Mouse (Mus musculus): ENCODE results near the gene F830045P16Rik. TPM values are rescaled to one million over a fixed set of nuclear protein-coding genes. Genes with fewer than 3 reads are reported as not detected.

The F830045P16Rik gene
- polyA plus RNA-seq (2015; fragmentation: Nextera tagmentation; extraction: Ambion mirVana) = not detected in 2 replicates

- Histone ChIP-seq H3K4me1 (ENCODE audit: control insufficient read depth, insufficient read depth, low read length) (no peaks in the 10 kb centered on the region; the same call in 1 of the 2 replicates), H3K27ac (ENCODE audit: low read length) (no peak within 1 kb of the TSS), H3K9ac (ENCODE audit: low read length) (no peak within 1 kb of the TSS), H3K27me3 (ENCODE audit: control insufficient read depth, insufficient read depth, low read length) (no peaks in the 10 kb centered on the region), H3K4me3 (ENCODE audit: low read length) (no peak within 1 kb of the TSS), H3K36me3 (ENCODE audit: control insufficient read depth, insufficient read depth) (no peaks in the 10 kb centered on the region), H3K9me3 (replicated peaks; ENCODE audit: control insufficient read depth, low read length) (no peaks in the 10 kb centered on the region), H3K4me2 (ENCODE audit: low read depth, low read length) (no peak within 1 kb of the TSS)
- WGBS = 44% methylated on average over 2 of the region's 2 CpGs
- ATAC-seq (replicated peaks; ENCODE audit: extremely low read depth, insufficient read depth, low FRiP score) = no peak
These were observed at the start of gene F830045P16Rik for GRCm38 (mm10) chr2:129536377-129536776. Gene F830045P16Rik (minus strand): TSS chr2:129536602.

- WGBS = 77% methylated on average over 11 of the region's 11 CpGs
- no peak overlapping the region for H3K4me2 ChIP-seq (ENCODE audit: low read depth, low read length)
- H3K4me3 ChIP-seq (ENCODE audit: low read length) = no peak overlapping the region
- no peak for ATAC-seq (replicated peaks; ENCODE audit: extremely low read depth, insufficient read depth, low FRiP score)
- H3K27ac ChIP-seq (ENCODE audit: low read length) = no peak overlapping the region
- no peaks in the 10 kb centered on the region for H3K27me3 ChIP-seq (ENCODE audit: control insufficient read depth, insufficient read depth, low read length)
- H3K9me3 ChIP-seq (replicated peaks; ENCODE audit: control insufficient read depth, low read length) = no peaks in the 10 kb centered on the region
- H3K36me3 ChIP-seq (ENCODE audit: control insufficient read depth, insufficient read depth) = no peaks in the 10 kb centered on the region
- no peaks in the 10 kb centered on the region; the same call in 1 of the 2 replicates for H3K4me1 ChIP-seq (ENCODE audit: control insufficient read depth, insufficient read depth, low read length)
- no peak overlapping the region for H3K9ac ChIP-seq (ENCODE audit: low read length)
These were observed 49.6 kb upstream of the F830045P16Rik start for GRCm38 (mm10) chr2:129585904-129586514.

- Histone ChIP-seq H3K9ac (ENCODE audit: low read length) (no peak overlapping the region), H3K4me3 (ENCODE audit: low read length) (no peak overlapping the region), H3K27me3 (ENCODE audit: control insufficient read depth, insufficient read depth, low read length) (no peaks in the 10 kb centered on the region), H3K27ac (ENCODE audit: low read length) (no peak overlapping the region), H3K9me3 (replicated peaks; ENCODE audit: control insufficient read depth, low read length) (no peaks in the 10 kb centered on the region), H3K36me3 (ENCODE audit: control insufficient read depth, insufficient read depth) (no peaks in the 10 kb centered on the region), H3K4me1 (ENCODE audit: control insufficient read depth, insufficient read depth, low read length) (no peaks in the 10 kb centered on the region; the same call in 1 of the 2 replicates), H3K4me2 (ENCODE audit: low read depth, low read length) (no peak overlapping the region)
- WGBS = 31% methylated on average over 1 of the region's 1 CpGs
- ATAC-seq (replicated peaks; ENCODE audit: extremely low read depth, insufficient read depth, low FRiP score) = no peak
These were observed 48.5 kb upstream of the F830045P16Rik start for GRCm38 (mm10) chr2:129584905-129585304.

GRCm38 (mm10) chr2:129582261-129582660, 45.9 kb upstream of the F830045P16Rik start:
- no peaks in the 10 kb centered on the region for H3K4me1 ChIP-seq (ENCODE audit: control insufficient read depth, insufficient read depth, low read length)
- no peak overlapping the region for H3K4me3 ChIP-seq (ENCODE audit: low read length)
- 70% methylated on average over 4 of the region's 4 CpGs for WGBS
- H3K9me3 ChIP-seq (replicated peaks; ENCODE audit: control insufficient read depth, low read length) = no peaks in the 10 kb centered on the region
- ATAC-seq (replicated peaks; ENCODE audit: extremely low read depth, insufficient read depth, low FRiP score) = 0 out of 2 replicates have a peak, but pooled peaks have one; percentile 6
- no peak overlapping the region for H3K9ac ChIP-seq (ENCODE audit: low read length)
- no peaks in the 10 kb centered on the region for H3K27me3 ChIP-seq (ENCODE audit: control insufficient read depth, insufficient read depth, low read length)
- no peak overlapping the region for H3K4me2 ChIP-seq (ENCODE audit: low read depth, low read length)
- no peak overlapping the region for H3K27ac ChIP-seq (ENCODE audit: low read length)
- H3K36me3 ChIP-seq (ENCODE audit: control insufficient read depth, insufficient read depth) = no peaks in the 10 kb centered on the region

GRCm38 (mm10) chr2:129581826-129582225, 45.4 kb upstream of the F830045P16Rik start:
- no peak for ATAC-seq (replicated peaks; ENCODE audit: extremely low read depth, insufficient read depth, low FRiP score)
- Histone ChIP-seq H3K9ac (ENCODE audit: low read length) (no peak overlapping the region), H3K4me1 (ENCODE audit: control insufficient read depth, insufficient read depth, low read length) (no peaks in the 10 kb centered on the region), H3K4me3 (ENCODE audit: low read length) (no peak overlapping the region), H3K9me3 (replicated peaks; ENCODE audit: control insufficient read depth, low read length) (no peaks in the 10 kb centered on the region), H3K4me2 (ENCODE audit: low read depth, low read length) (no peak overlapping the region), H3K27me3 (ENCODE audit: control insufficient read depth, insufficient read depth, low read length) (no peaks in the 10 kb centered on the region), H3K36me3 (ENCODE audit: control insufficient read depth, insufficient read depth) (no peaks in the 10 kb centered on the region), H3K27ac (ENCODE audit: low read length) (no peak overlapping the region)
- WGBS = 47% methylated on average over 3 of the region's 3 CpGs

- 60% methylated on average over 4 of the region's 4 CpGs for WGBS
- no peaks in the 10 kb centered on the region for H3K27me3 ChIP-seq (ENCODE audit: control insufficient read depth, insufficient read depth, low read length)
- ATAC-seq (replicated peaks; ENCODE audit: extremely low read depth, insufficient read depth, low FRiP score) = no peak
- no peaks in the 10 kb centered on the region for H3K4me1 ChIP-seq (ENCODE audit: control insufficient read depth, insufficient read depth, low read length)
- no peaks in the 10 kb centered on the region for H3K9me3 ChIP-seq (replicated peaks; ENCODE audit: control insufficient read depth, low read length)
- H3K36me3 ChIP-seq (ENCODE audit: control insufficient read depth, insufficient read depth) = no peaks in the 10 kb centered on the region
- no peak overlapping the region for H3K4me2 ChIP-seq (ENCODE audit: low read depth, low read length)
- H3K27ac ChIP-seq (ENCODE audit: low read length) = no peak overlapping the region
- no peak overlapping the region for H3K9ac ChIP-seq (ENCODE audit: low read length)
- no peak overlapping the region for H3K4me3 ChIP-seq (ENCODE audit: low read length)
These were observed 44.3 kb upstream of the F830045P16Rik start for GRCm38 (mm10) chr2:129580656-129581055.

- Histone ChIP-seq H3K27ac (ENCODE audit: low read length) (no peak overlapping the region), H3K4me3 (ENCODE audit: low read length) (no peak overlapping the region), H3K9me3 (replicated peaks; ENCODE audit: control insufficient read depth, low read length) (no peaks in the 10 kb centered on the region), H3K27me3 (ENCODE audit: control insufficient read depth, insufficient read depth, low read length) (peaks cover 14% of the 10 kb centered on the region), H3K4me2 (ENCODE audit: low read depth, low read length) (no peak overlapping the region), H3K4me1 (ENCODE audit: control insufficient read depth, insufficient read depth, low read length) (0 out of 2 replicates have a peak, but pooled peaks cover 6% of the 10 kb centered on the region), H3K9ac (ENCODE audit: low read length) (no peak overlapping the region), H3K36me3 (ENCODE audit: control insufficient read depth, insufficient read depth) (no peaks in the 10 kb centered on the region)
- ATAC-seq (replicated peaks; ENCODE audit: extremely low read depth, insufficient read depth, low FRiP score) = no peak
- 78% methylated on average over 8 of the region's 8 CpGs for WGBS
These were observed 40.4 kb upstream of the F830045P16Rik start for GRCm38 (mm10) chr2:129576611-129577447.

- Histone ChIP-seq H3K36me3 (ENCODE audit: control insufficient read depth, insufficient read depth) (no peaks in the 10 kb centered on the region), H3K9me3 (replicated peaks; ENCODE audit: control insufficient read depth, low read length) (no peaks in the 10 kb centered on the region), H3K9ac (ENCODE audit: low read length) (no peak overlapping the region), H3K4me1 (ENCODE audit: control insufficient read depth, insufficient read depth, low read length) (0 out of 2 replicates have a peak, but pooled peaks cover 6% of the 10 kb centered on the region), H3K27ac (ENCODE audit: low read length) (no peak overlapping the region), H3K27me3 (ENCODE audit: control insufficient read depth, insufficient read depth, low read length) (peaks cover 14% of the 10 kb centered on the region), H3K4me3 (ENCODE audit: low read length) (no peak overlapping the region), H3K4me2 (ENCODE audit: low read depth, low read length) (no peak overlapping the region)
- ATAC-seq (replicated peaks; ENCODE audit: extremely low read depth, insufficient read depth, low FRiP score) = no peak
- WGBS = 90% methylated on average over 4 of the region's 4 CpGs
These were observed 38.7 kb upstream of the F830045P16Rik start for GRCm38 (mm10) chr2:129575113-129575512.

All from heart, embryonic 16.5 days (tissue).